Mouse (Mus musculus): ENCODE data around the gene Msh2. TPM values are rescaled to one million over a fixed set of nuclear protein-coding genes. Genes with fewer than 3 reads are reported as not detected.
"Not testable (repeated sequence)": the region's sequence is repeated elsewhere in the genome, so short reads cannot be mapped to it uniquely, and the experiment has no call there.

Msh2 gene
- polyA plus RNA-seq, 1 experiment from 2014 or later: 70.5 TPM

GRCm38 (mm10) chr17:87665066-87665822 is 6.9 kb upstream of the Msh2 start:
- Histone ChIP-seq H3K4me3 (no peak overlapping the region), H3K36me3 (no peaks in the 10 kb centered on the region), H3K9ac (no peak overlapping the region), H3K4me1 (replicated peaks) (no peaks in the 10 kb centered on the region), H3K27me3 (no peaks in the 10 kb centered on the region), H3K27ac (no peak overlapping the region), H3K9me3 (no peaks in the 10 kb centered on the region), H3K4me2 (no peak overlapping the region)
- WGBS: 81% methylated on average over 10 of the region's 10 CpGs
- ATAC-seq (ENCODE audit: low FRiP score): no peak

GRCm38 (mm10) chr17:87672677-87673286 is 652 bp downstream of the Msh2 start:
- WGBS: under 1% methylated on average over 54 of the region's 54 CpGs
- Histone ChIP-seq H3K36me3 (no peaks in the 10 kb centered on the region), H3K27ac (peak overlapping the region; percentile 88), H3K4me2 (peak overlapping the region; percentile 81), H3K9me3 (no peaks in the 10 kb centered on the region), H3K4me3 (peak overlapping the region; percentile 93), H3K4me1 (replicated peaks) (peaks cover 24% of the 10 kb centered on the region), H3K9ac (peak overlapping the region; percentile 88), H3K27me3 (no peaks in the 10 kb centered on the region)
- ATAC-seq (ENCODE audit: low FRiP score): peak; percentile 80

GRCm38 (mm10) chr17:87676916-87677474 is 4.9 kb downstream of the Msh2 start:
- H3K4me1 ChIP-seq (replicated peaks): peaks cover 24% of the 10 kb centered on the region
- H3K27ac ChIP-seq; H3K9ac ChIP-seq; H3K4me3 ChIP-seq; H3K4me2 ChIP-seq; ATAC-seq (ENCODE audit: low FRiP score); H3K9me3 ChIP-seq; H3K27me3 ChIP-seq: not testable (repeated sequence)
- 91% methylated on average over 1 of the region's 1 CpGs for WGBS
- H3K36me3 ChIP-seq: peaks cover 23% of the 10 kb centered on the region

GRCm38 (mm10) chr17:87677656-87678055 is 5.5 kb downstream of the Msh2 start:
- 94% methylated on average over 8 of the region's 8 CpGs for WGBS
- Histone ChIP-seq H3K4me2 (no peak overlapping the region), H3K9me3 (no peaks in the 10 kb centered on the region), H3K27me3 (no peaks in the 10 kb centered on the region), H3K4me1 (replicated peaks) (peaks cover 24% of the 10 kb centered on the region), H3K4me3 (no peak overlapping the region), H3K36me3 (peaks cover 30% of the 10 kb centered on the region), H3K9ac (no peak overlapping the region), H3K27ac (no peak overlapping the region)
- ATAC-seq (ENCODE audit: low FRiP score): no peak

- Histone ChIP-seq H3K27ac (no peak overlapping the region), H3K9me3 (no peaks in the 10 kb centered on the region), H3K4me1 (replicated peaks) (no peaks in the 10 kb centered on the region), H3K4me2 (no peak overlapping the region), H3K36me3 (peaks cover 62% of the 10 kb centered on the region), H3K9ac (no peak overlapping the region), H3K4me3 (no peak overlapping the region), H3K27me3 (no peaks in the 10 kb centered on the region)
- 95% methylated on average over 8 of the region's 8 CpGs for WGBS
- no peak for ATAC-seq (ENCODE audit: low FRiP score)
Measured at GRCm38 (mm10) chr17:87689217-87689616, 17.1 kb downstream of the Msh2 start.

- H3K36me3 ChIP-seq: peaks cover 49% of the 10 kb centered on the region
- no peak; the same call in 1 of the 2 replicates for ATAC-seq (ENCODE audit: low FRiP score)
- WGBS: 88% methylated on average over 5 of the region's 5 CpGs
- no peak overlapping the region for H3K27ac ChIP-seq
- no peak overlapping the region for H3K4me2 ChIP-seq
- H3K9me3 ChIP-seq: no peaks in the 10 kb centered on the region
- H3K27me3 ChIP-seq: no peaks in the 10 kb centered on the region
- H3K9ac ChIP-seq: no peak overlapping the region
- H3K4me1 ChIP-seq (replicated peaks): 0 out of 2 replicates have a peak, but pooled peaks cover 5% of the 10 kb centered on the region
- no peak overlapping the region for H3K4me3 ChIP-seq
Measured at GRCm38 (mm10) chr17:87691958-87692357, 19.8 kb downstream of the Msh2 start.

- Histone ChIP-seq H3K9ac (no peak overlapping the region), H3K27ac (no peak overlapping the region), H3K4me2 (no peak overlapping the region), H3K9me3 (no peaks in the 10 kb centered on the region), H3K4me3 (no peak overlapping the region), H3K27me3 (no peaks in the 10 kb centered on the region), H3K4me1 (replicated peaks) (0 out of 2 replicates have a peak, but pooled peaks cover 5% of the 10 kb centered on the region), H3K36me3 (peaks cover 45% of the 10 kb centered on the region)
- 83% methylated on average over 11 of the region's 11 CpGs for WGBS
- no peak for ATAC-seq (ENCODE audit: low FRiP score)
Measured at GRCm38 (mm10) chr17:87695874-87696465, 23.8 kb downstream of the Msh2 start.

- 0 out of 2 replicates have a peak, but pooled peaks cover 5% of the 10 kb centered on the region for H3K4me1 ChIP-seq (replicated peaks)
- H3K9ac ChIP-seq: no peak overlapping the region
- no peak overlapping the region for H3K4me2 ChIP-seq
- ATAC-seq (ENCODE audit: low FRiP score): no peak
- no peaks in the 10 kb centered on the region for H3K9me3 ChIP-seq
- 91% methylated on average over 6 of the region's 6 CpGs for WGBS
- H3K27ac ChIP-seq: no peak overlapping the region
- H3K4me3 ChIP-seq: no peak overlapping the region
- H3K36me3 ChIP-seq: peaks cover 52% of the 10 kb centered on the region
- no peaks in the 10 kb centered on the region for H3K27me3 ChIP-seq
Measured at GRCm38 (mm10) chr17:87696814-87697213, 24.7 kb downstream of the Msh2 start.

- H3K4me3 ChIP-seq: no peak overlapping the region
- H3K4me2 ChIP-seq: no peak overlapping the region
- WGBS: 82% methylated on average over 16 of the region's 16 CpGs
- no peaks in the 10 kb centered on the region for H3K9me3 ChIP-seq
- no peaks in the 10 kb centered on the region for H3K27me3 ChIP-seq
- H3K9ac ChIP-seq: no peak overlapping the region
- H3K36me3 ChIP-seq: peaks cover 57% of the 10 kb centered on the region
- no peak overlapping the region for H3K27ac ChIP-seq
- H3K4me1 ChIP-seq (replicated peaks): 0 out of 2 replicates have a peak, but pooled peaks cover 5% of the 10 kb centered on the region
- no peak for ATAC-seq (ENCODE audit: low FRiP score)
Measured at GRCm38 (mm10) chr17:87698996-87699765, 27.1 kb downstream of the Msh2 start.

GRCm38 (mm10) chr17:87700101-87700500 is 28.0 kb downstream of the Msh2 start:
- Histone ChIP-seq H3K4me3 (no peak overlapping the region), H3K9ac (no peak overlapping the region), H3K36me3 (peaks cover 57% of the 10 kb centered on the region), H3K27me3 (no peaks in the 10 kb centered on the region), H3K4me1 (replicated peaks) (0 out of 2 replicates have a peak, but pooled peaks cover 5% of the 10 kb centered on the region), H3K9me3 (no peaks in the 10 kb centered on the region), H3K27ac (no peak overlapping the region), H3K4me2 (no peak overlapping the region)
- 85% methylated on average over 8 of the region's 8 CpGs for WGBS
- ATAC-seq (ENCODE audit: low FRiP score): no peak

- WGBS: 90% methylated on average over 7 of the region's 7 CpGs
- H3K9ac ChIP-seq: no peak overlapping the region
- no peaks in the 10 kb centered on the region for H3K4me1 ChIP-seq (replicated peaks)
- no peaks in the 10 kb centered on the region for H3K27me3 ChIP-seq
- no peak overlapping the region for H3K4me2 ChIP-seq
- no peak for ATAC-seq (ENCODE audit: low FRiP score)
- H3K9me3 ChIP-seq: 0 out of 2 replicates have a peak, but pooled peaks cover 9% of the 10 kb centered on the region
- no peak overlapping the region for H3K4me3 ChIP-seq
- H3K36me3 ChIP-seq: peaks cover 56% of the 10 kb centered on the region
- no peak overlapping the region for H3K27ac ChIP-seq
Measured at GRCm38 (mm10) chr17:87724727-87725126, 52.6 kb downstream of the Msh2 start.
